Mouse (Mus musculus): ENCODE data around the gene Rxra. TPM values are rescaled to one million over a fixed set of nuclear protein-coding genes. Genes with fewer than 3 reads are reported as not detected.

Gene Rxra
- polyA plus RNA-seq, 1 experiment from 2014 or later: 16.7 TPM

- no peak overlapping the region for H3K27ac ChIP-seq
- no peaks in the 10 kb centered on the region for H3K9me3 ChIP-seq
- no peak overlapping the region for H3K9ac ChIP-seq
- no peak for ATAC-seq (ENCODE audit: insufficient number of reproducible peaks, insufficient read depth, low FRiP score, low TSS enrichment, low read depth)
- no peaks in the 10 kb centered on the region for H3K27me3 ChIP-seq
- H3K4me2 ChIP-seq: no peak overlapping the region
- H3K4me1 ChIP-seq: peaks cover 6% of the 10 kb centered on the region; the same call in 1 of the 2 replicates
- no peak overlapping the region for H3K4me3 ChIP-seq
- H3K36me3 ChIP-seq: no peaks in the 10 kb centered on the region
- 73% methylated on average over 2 of the region's 2 CpGs for WGBS
Observed at GRCm38 (mm10) chr2:27801041-27801440, 124.8 kb downstream of the Rxra start.

- 0 out of 2 replicates have a peak, but pooled peaks have one; percentile 17 for ATAC-seq (ENCODE audit: insufficient number of reproducible peaks, insufficient read depth, low FRiP score, low TSS enrichment, low read depth)
- no peaks in the 10 kb centered on the region for H3K36me3 ChIP-seq
- H3K27me3 ChIP-seq: no peaks in the 10 kb centered on the region
- no peaks in the 10 kb centered on the region for H3K9me3 ChIP-seq
- H3K4me2 ChIP-seq: no peak overlapping the region
- WGBS: 49% methylated on average over 9 of the region's 9 CpGs
- H3K4me1 ChIP-seq: peaks cover 8% of the 10 kb centered on the region
- H3K4me3 ChIP-seq: no peak overlapping the region
- peak overlapping the region; percentile 21; the same call in 1 of the 2 replicates for H3K9ac ChIP-seq
- H3K27ac ChIP-seq: 0 out of 2 replicates have a peak overlapping the region, but pooled peaks have one; percentile 16
Observed at GRCm38 (mm10) chr2:27802493-27802892, 126.3 kb downstream of the Rxra start.

- Histone ChIP-seq H3K27me3 (no peaks in the 10 kb centered on the region), H3K4me1 (peaks cover 11% of the 10 kb centered on the region), H3K9me3 (no peaks in the 10 kb centered on the region; the same call in 1 of the 2 replicates), H3K36me3 (no peaks in the 10 kb centered on the region), H3K4me2 (no peak overlapping the region), H3K4me3 (no peak overlapping the region), H3K9ac (no peak overlapping the region), H3K27ac (no peak overlapping the region)
- no peak for ATAC-seq (ENCODE audit: insufficient number of reproducible peaks, insufficient read depth, low FRiP score, low TSS enrichment, low read depth)
- 81% methylated on average over 7 of the region's 7 CpGs for WGBS
Observed at GRCm38 (mm10) chr2:27806691-27807090, 130.5 kb downstream of the Rxra start.

- peaks cover 7% of the 10 kb centered on the region for H3K4me1 ChIP-seq
- H3K4me3 ChIP-seq: no peak overlapping the region
- H3K27ac ChIP-seq: no peak overlapping the region
- H3K27me3 ChIP-seq: no peaks in the 10 kb centered on the region
- no peak overlapping the region for H3K4me2 ChIP-seq
- no peaks in the 10 kb centered on the region; the same call in 1 of the 2 replicates for H3K9me3 ChIP-seq
- WGBS: 49% methylated on average over 3 of the region's 3 CpGs
- no peak for ATAC-seq (ENCODE audit: insufficient number of reproducible peaks, insufficient read depth, low FRiP score, low TSS enrichment, low read depth)
- no peaks in the 10 kb centered on the region for H3K36me3 ChIP-seq
- H3K9ac ChIP-seq: no peak overlapping the region
Observed at GRCm38 (mm10) chr2:27807684-27808083, 131.4 kb downstream of the Rxra start.

- Histone ChIP-seq H3K9me3 (no peaks in the 10 kb centered on the region; the same call in 1 of the 2 replicates), H3K36me3 (no peaks in the 10 kb centered on the region), H3K27me3 (no peaks in the 10 kb centered on the region), H3K4me3 (no peak overlapping the region), H3K4me1 (peaks cover 22% of the 10 kb centered on the region), H3K9ac (no peak overlapping the region), H3K27ac (no peak overlapping the region), H3K4me2 (no peak overlapping the region)
- no peak for ATAC-seq (ENCODE audit: insufficient number of reproducible peaks, insufficient read depth, low FRiP score, low TSS enrichment, low read depth)
- WGBS: 75% methylated on average over 4 of the region's 4 CpGs
Observed at GRCm38 (mm10) chr2:27809897-27810296, 133.7 kb downstream of the Rxra start.

Other genes starting within 250 kb of the Rxra start
- gene Vav2, start 249.4 kb upstream of the Rxra start, polyA plus RNA-seq (2015; fragmentation: Nextera tagmentation; extraction: Ambion mirVana): 5.2 and 5.4 TPM in 2 replicates
- gene Brd3os, start 234.1 kb upstream of the Rxra start, polyA plus RNA-seq (2015; fragmentation: Nextera tagmentation; extraction: Ambion mirVana): 15.4 and 15.7 TPM in 2 replicates
- 116 and 138 TPM in 2 replicates for gene Brd3, start 168.8 kb upstream of the Rxra start, polyA plus RNA-seq (2015; fragmentation: Nextera tagmentation; extraction: Ambion mirVana)
- gene Wdr5, start 161.3 kb upstream of the Rxra start, polyA plus RNA-seq (2015; fragmentation: Nextera tagmentation; extraction: Ambion mirVana): 57.4 and 57.9 TPM in 2 replicates
- 104 and 111 TPM in 2 replicates for gene Col5a1, start 210.0 kb downstream of the Rxra start, polyA plus RNA-seq (2015; fragmentation: Nextera tagmentation; extraction: Ambion mirVana)